Mouse (Mus musculus): ENCODE data around the gene Ascc2. TPM values are rescaled to one million over a fixed set of nuclear protein-coding genes. Genes with fewer than 3 reads are reported as not detected.
"Not testable (repeated sequence)": the region's sequence is repeated elsewhere in the genome, so short reads cannot be mapped to it uniquely, and the experiment has no call there.

Gene Ascc2
- total and polyA plus RNA-seq, 3 experiments, result 22.8 to 53.0 (median 27.8) TPM

GRCm38 (mm10) chr11:4703688-4704071, 66.1 kb downstream of the Ascc2 start:
- no peak for ATAC-seq (ENCODE audit: extremely low read depth, insufficient number of reproducible peaks, low FRiP score, poor library complexity, severe bottlenecking)
- H3K4me3 ChIP-seq (ENCODE audit: low read depth, low read length), result peak overlapping the region; percentile 84
- H3K27me3 ChIP-seq (ENCODE audit: insufficient read depth, low read length), result no peaks in the 10 kb centered on the region
- no peak for TF ChIP-seq POLR2AphosphoS5 (IDR thresholded peaks at IDR 0.05; ENCODE audit: insufficient replicate concordance, low read depth, low read length)
- TF ChIP-seq GATA1 (IDR thresholded peaks at IDR 0.05; ENCODE audit: borderline replicate concordance, low read length), result no peak
- no peak for TF ChIP-seq CTCF (IDR thresholded peaks at IDR 0.05; ENCODE audit: low read depth, low read length)
- no peak for TF ChIP-seq TAL1 (conservative IDR thresholded peaks at IDR 0.05; ENCODE audit: low read depth, low read length)
- TF ChIP-seq GATA2 (IDR thresholded peaks at IDR 0.05; ENCODE audit: borderline replicate concordance, low read depth, low read length), result no peak
- H3K4me1 ChIP-seq (ENCODE audit: insufficient read depth, low read depth, low read length), result peaks cover 32% of the 10 kb centered on the region
- no peaks in the 10 kb centered on the region for H3K9me3 ChIP-seq (replicated peaks)
- H3K36me3 ChIP-seq (replicated peaks), result peaks cover 37% of the 10 kb centered on the region
- DNase-seq (ENCODE audit: low spot score), result no peak

- peaks cover 38% of the 10 kb centered on the region for H3K36me3 ChIP-seq (replicated peaks)
- DNase-seq (ENCODE audit: low spot score) (peak; percentile 82), ATAC-seq (ENCODE audit: extremely low read depth, insufficient number of reproducible peaks, low FRiP score, poor library complexity, severe bottlenecking) (peak; percentile 89)
- TF ChIP-seq GATA1 (IDR thresholded peaks at IDR 0.05; ENCODE audit: borderline replicate concordance, low read length), result no peak
- TF ChIP-seq POLR2AphosphoS5 (IDR thresholded peaks at IDR 0.05; ENCODE audit: insufficient replicate concordance, low read depth, low read length), result no peak
- H3K27me3 ChIP-seq (ENCODE audit: insufficient read depth, low read length), result no peaks in the 10 kb centered on the region
- peaks cover 32% of the 10 kb centered on the region for H3K4me1 ChIP-seq (ENCODE audit: insufficient read depth, low read depth, low read length)
- H3K9me3 ChIP-seq (replicated peaks), result no peaks in the 10 kb centered on the region
- H3K4me3 ChIP-seq (ENCODE audit: low read depth, low read length), result peak within 1 kb of the TSS; percentile 84
Observed at GRCm38 (mm10) chr11:4704072-4704964, 66.8 kb downstream of the Ascc2 start, which contains the start of the genes Uqcr10 and Zmat5. Gene Uqcr10 (minus strand): TSS chr11:4704342. Gene Zmat5 (plus strand): TSS chr11:4704678.

DNA sequence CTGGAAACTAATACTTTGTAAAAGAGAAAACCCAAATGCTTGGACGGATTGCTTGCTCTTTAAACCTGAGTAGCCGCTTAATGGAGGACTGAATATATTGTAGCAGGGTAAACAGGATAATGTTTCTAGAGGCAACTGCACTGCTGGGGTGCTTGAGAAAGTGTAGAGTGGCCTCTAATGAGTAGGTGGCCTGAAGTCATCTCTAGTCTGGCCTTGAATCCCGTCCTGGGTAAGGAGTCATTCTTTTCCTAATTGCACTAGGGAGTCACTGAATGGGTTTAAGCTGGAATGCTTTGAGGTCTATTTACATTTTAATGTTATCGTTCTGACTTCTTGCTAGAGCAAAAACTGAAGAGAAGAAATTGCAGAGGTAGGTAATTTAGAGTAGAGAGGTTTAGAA, 67.6 kb downstream of the Ascc2 start:
- Histone ChIP-seq H3K36me3 (replicated peaks) (peaks cover 38% of the 10 kb centered on the region), H3K4me3 (ENCODE audit: low read depth, low read length) (peak overlapping the region; percentile 84)

GRCm38 (mm10) chr11:4710188-4710587, 72.6 kb downstream of the Ascc2 start:
- not testable (repeated sequence) for ATAC-seq (ENCODE audit: extremely low read depth, insufficient number of reproducible peaks, low FRiP score, poor library complexity, severe bottlenecking); H3K4me3 ChIP-seq (ENCODE audit: low read depth, low read length); DNase-seq (ENCODE audit: low spot score); H3K27me3 ChIP-seq (ENCODE audit: insufficient read depth, low read length); H3K9me3 ChIP-seq (replicated peaks)
- Histone ChIP-seq H3K36me3 (replicated peaks) (peaks cover 25% of the 10 kb centered on the region), H3K4me1 (ENCODE audit: insufficient read depth, low read depth, low read length) (peaks cover 27% of the 10 kb centered on the region)

More for the DNA sequence above, 67.6 kb downstream of the Ascc2 start:
- DNase-seq (ENCODE audit: low spot score), result no peak
- Histone ChIP-seq H3K4me1 (ENCODE audit: insufficient read depth, low read depth, low read length) (peaks cover 32% of the 10 kb centered on the region), H3K9me3 (replicated peaks) (no peaks in the 10 kb centered on the region), H3K27me3 (ENCODE audit: insufficient read depth, low read length) (no peaks in the 10 kb centered on the region)
- TF ChIP-seq GATA1 (IDR thresholded peaks at IDR 0.05; ENCODE audit: borderline replicate concordance, low read length) (no peak), GATA2 (IDR thresholded peaks at IDR 0.05; ENCODE audit: borderline replicate concordance, low read depth, low read length) (no peak), POLR2AphosphoS5 (IDR thresholded peaks at IDR 0.05; ENCODE audit: insufficient replicate concordance, low read depth, low read length) (no peak), TAL1 (conservative IDR thresholded peaks at IDR 0.05; ENCODE audit: low read depth, low read length) (no peak), CTCF (IDR thresholded peaks at IDR 0.05; ENCODE audit: low read depth, low read length) (no peak)
- no peak for ATAC-seq (ENCODE audit: extremely low read depth, insufficient number of reproducible peaks, low FRiP score, poor library complexity, severe bottlenecking)

DNA sequence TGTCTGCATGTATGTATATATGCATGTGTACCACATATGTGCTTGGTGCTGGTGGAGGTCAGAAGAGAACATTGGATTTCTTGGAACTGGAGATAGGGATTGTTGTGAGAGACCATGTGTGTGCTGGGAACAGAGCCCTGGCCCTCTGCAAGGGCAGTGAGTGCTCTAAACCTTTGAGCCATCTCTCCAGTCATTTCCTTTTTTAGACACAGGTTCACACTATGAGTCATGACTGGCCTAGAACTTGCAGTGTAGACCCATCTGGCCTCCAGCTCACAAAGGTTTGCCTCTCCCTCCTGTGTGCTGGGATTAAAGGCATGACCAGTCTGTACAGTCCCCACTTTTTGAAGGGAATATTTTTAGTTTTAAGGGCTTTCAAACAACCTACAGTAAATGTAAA, 75.3 kb downstream of the Ascc2 start:
- H3K27me3 ChIP-seq (ENCODE audit: insufficient read depth, low read length), result no peaks in the 10 kb centered on the region
- H3K36me3 ChIP-seq (replicated peaks), result peaks cover 43% of the 10 kb centered on the region
- ATAC-seq (ENCODE audit: extremely low read depth, insufficient number of reproducible peaks, low FRiP score, poor library complexity, severe bottlenecking) (no peak), DNase-seq (ENCODE audit: low spot score) (no peak)
- no peaks in the 10 kb centered on the region for H3K9me3 ChIP-seq (replicated peaks)
- H3K4me3 ChIP-seq (ENCODE audit: low read depth, low read length), result no peak overlapping the region
- H3K4me1 ChIP-seq (ENCODE audit: insufficient read depth, low read depth, low read length), result peaks cover 14% of the 10 kb centered on the region
- TF ChIP-seq POLR2AphosphoS5 (IDR thresholded peaks at IDR 0.05; ENCODE audit: insufficient replicate concordance, low read depth, low read length), result no peak
- no peak for TF ChIP-seq TAL1 (conservative IDR thresholded peaks at IDR 0.05; ENCODE audit: low read depth, low read length)
- no peak for TF ChIP-seq GATA1 (IDR thresholded peaks at IDR 0.05; ENCODE audit: borderline replicate concordance, low read length)
- TF ChIP-seq CTCF (IDR thresholded peaks at IDR 0.05; ENCODE audit: low read depth, low read length), result no peak
- no peak for TF ChIP-seq GATA2 (IDR thresholded peaks at IDR 0.05; ENCODE audit: borderline replicate concordance, low read depth, low read length)

GRCm38 (mm10) chr11:4714727-4715126, 77.2 kb downstream of the Ascc2 start:
- no peak for ATAC-seq (ENCODE audit: extremely low read depth, insufficient number of reproducible peaks, low FRiP score, poor library complexity, severe bottlenecking)
- Histone ChIP-seq H3K4me1 (ENCODE audit: insufficient read depth, low read depth, low read length) (peaks cover 20% of the 10 kb centered on the region), H3K9me3 (replicated peaks) (no peaks in the 10 kb centered on the region)

More at GRCm38 (mm10) chr11:4714727-4715126, 77.2 kb downstream of the Ascc2 start:
- peaks cover 49% of the 10 kb centered on the region for H3K36me3 ChIP-seq (replicated peaks)
- no peaks in the 10 kb centered on the region for H3K27me3 ChIP-seq (ENCODE audit: insufficient read depth, low read length)
- DNase-seq (ENCODE audit: low spot score), result no peak
- TF ChIP-seq GATA2 (IDR thresholded peaks at IDR 0.05; ENCODE audit: borderline replicate concordance, low read depth, low read length) (no peak), CTCF (IDR thresholded peaks at IDR 0.05; ENCODE audit: low read depth, low read length) (no peak), POLR2AphosphoS5 (IDR thresholded peaks at IDR 0.05; ENCODE audit: insufficient replicate concordance, low read depth, low read length) (no peak), GATA1 (IDR thresholded peaks at IDR 0.05; ENCODE audit: borderline replicate concordance, low read length) (no peak), TAL1 (conservative IDR thresholded peaks at IDR 0.05; ENCODE audit: low read depth, low read length) (no peak)
- no peak overlapping the region for H3K4me3 ChIP-seq (ENCODE audit: low read depth, low read length)

All from G1E (cell line).